Mouse (Mus musculus): ENCODE measurements around the gene Psip1. TPM values are rescaled to one million over a fixed set of nuclear protein-coding genes. Genes with fewer than 3 reads are reported as not detected.

Gene Psip1
- polyA plus RNA-seq (2012) = 65.2 and 85.9 TPM in 2 replicates

DNA sequence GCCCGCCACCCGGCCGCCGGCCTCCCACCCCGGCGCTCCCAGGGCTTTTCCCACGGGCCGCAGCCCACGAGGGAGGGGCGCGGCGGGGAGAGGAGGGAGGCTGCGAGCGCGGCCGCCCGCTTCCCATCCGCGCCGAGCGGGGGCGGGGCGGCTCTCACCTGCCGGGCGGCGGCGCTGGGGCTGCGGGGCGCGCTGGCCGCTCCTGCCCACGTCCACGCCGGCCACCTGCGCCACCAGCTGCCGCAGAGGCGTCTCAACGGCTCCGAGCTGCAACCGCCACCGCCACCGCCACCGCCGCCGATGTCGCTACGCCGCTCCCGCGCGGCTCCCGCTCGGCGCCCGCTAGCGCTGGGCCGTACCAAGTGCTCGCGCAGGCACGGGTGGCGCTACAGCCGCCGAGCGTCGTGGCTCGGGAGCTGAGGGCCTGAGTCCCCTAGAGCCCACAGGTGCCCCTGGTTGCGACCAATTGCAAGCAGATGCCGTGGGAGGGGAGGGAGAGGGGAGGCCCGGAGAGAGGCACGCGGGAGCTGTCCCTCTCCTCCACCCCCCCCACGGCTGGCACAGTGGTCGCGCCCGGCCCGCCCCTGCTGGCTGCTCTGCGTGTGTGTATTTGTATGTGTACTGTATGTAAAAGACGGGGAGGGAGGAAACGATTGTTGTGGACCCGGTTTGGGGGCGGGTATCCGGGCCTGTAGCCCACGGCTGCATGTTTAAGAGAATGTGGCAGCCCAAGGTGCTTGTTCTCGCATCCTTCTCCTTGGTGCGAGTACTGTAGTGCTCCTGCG is at the start of gene Psip1:
TSS of gene Psip1 (minus strand) at position 343 of the 785 bp plus-strand sequence.

DNA sequence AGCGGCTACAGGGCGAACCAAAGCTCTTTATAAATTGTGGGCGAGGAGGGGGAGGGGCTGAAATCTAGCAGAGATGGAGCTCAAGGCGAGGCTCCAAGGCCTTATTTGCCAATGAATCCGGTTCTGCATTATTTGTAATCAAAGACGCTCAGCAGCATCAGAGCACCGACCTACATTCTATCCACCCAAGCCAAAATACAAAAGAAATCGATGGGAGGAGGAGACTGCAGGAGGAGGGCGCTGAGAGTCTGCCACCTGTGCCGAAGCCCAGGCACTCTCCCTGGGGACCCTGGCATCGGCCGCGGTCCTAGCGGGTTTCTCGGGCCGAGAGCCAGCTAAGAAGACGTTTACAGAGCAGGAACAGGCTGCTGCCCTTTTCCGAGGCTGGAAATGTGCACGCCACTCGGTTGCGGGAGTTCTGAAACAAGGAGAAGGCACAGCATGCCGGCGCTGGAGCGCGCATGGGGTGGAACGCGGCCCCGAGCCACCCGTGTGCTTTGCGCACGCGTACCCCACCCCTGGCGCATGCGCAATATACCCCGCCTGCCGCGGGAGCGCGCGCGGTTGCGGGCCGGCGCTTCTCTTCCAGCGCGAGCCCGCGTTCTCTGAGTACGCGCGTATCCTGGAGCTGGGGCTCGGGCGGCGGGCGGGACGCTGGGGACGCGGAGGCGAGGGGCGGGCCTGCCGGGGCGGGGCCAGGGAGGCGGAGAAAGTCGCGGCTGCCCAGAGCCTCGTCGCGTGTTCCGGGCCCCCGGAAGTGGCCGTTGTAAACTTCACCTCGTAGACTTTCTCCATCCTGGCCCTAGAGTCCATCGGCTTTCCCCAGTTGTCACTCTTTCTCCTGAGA is 38.8 kb upstream of the Psip1 start, which contains the start of gene Ccdc171:
TSS of gene Ccdc171 (plus strand) at position 703 of the 847 bp plus-strand sequence.

DNA sequence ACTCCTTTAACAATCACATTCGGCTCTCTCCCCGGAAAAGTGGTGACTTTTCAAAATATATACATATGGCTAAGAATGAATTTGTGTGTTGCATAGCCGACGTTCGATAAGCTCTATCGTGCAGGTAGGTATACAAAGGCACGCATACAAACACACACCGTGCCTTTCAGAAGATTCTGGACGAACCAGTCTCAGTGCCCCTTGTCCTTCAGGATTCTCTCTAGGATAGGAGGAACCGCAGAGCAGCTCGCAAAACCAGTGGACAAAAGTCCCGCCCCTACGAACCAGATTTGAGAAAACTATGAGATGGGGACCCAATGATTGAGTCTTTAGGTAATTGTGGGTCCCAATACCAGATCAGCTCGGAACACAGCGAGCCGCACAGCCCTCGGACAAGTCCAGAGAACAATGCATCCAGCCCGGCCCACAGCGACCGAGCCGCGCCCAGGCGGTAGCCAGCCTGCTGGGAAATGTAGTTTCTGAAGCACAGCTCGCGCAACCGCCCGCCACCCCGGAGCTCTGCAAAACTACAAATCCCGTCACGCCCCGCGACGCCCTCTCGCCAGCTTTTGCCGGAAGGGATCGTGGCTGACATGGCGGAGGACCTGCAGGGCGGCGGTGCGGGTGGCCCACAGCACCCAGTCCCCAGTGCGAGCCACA is 69.0 kb downstream of the Psip1 start, which contains the start of gene Snapc3:
TSS of gene Snapc3 (plus strand) at position 565 of the 660 bp plus-strand sequence.

Other genes starting within 250 kb of the Psip1 start
- 0.24 and 1.1 TPM in 2 replicates for gene Ttc39b, start 162.2 kb downstream of the Psip1 start, polyA plus RNA-seq (2012)
- gene Snapc3, start 68.7 kb downstream of the Psip1 start, polyA plus RNA-seq (2012) = 8.3 and 10.3 TPM in 2 replicates
- 2.7 and 3.0 TPM in 2 replicates for gene Ccdc171, start 39.1 kb upstream of the Psip1 start, polyA plus RNA-seq (2012)